Mouse (Mus musculus) midbrain, embryonic 15.5 days (tissue): Measurements from ENCODE around the gene Gal. TPM values are rescaled to one million over a fixed set of nuclear protein-coding genes. Genes with fewer than 3 reads are reported as not detected.

ENCODE experiments used
- ATAC-seq: fragments of 200-750 bp; cut with Nextera tagmentation; replicated peaks from 2 replicates; pipeline ENCODE4 v1.8.0; 2017; ENCODE audit warnings: moderate TSS enrichment
- H3K27ac ChIP-seq: fragments of 300-500 bp; sonication (generic); 2 replicates; pipeline ENCODE4 v1.5.1; 2015; ENCODE audit warnings: mild to moderate bottlenecking, inconsistent platforms
- H3K27me3 ChIP-seq: fragments of 300-500 bp; sonication (generic); replicated peaks from 2 replicates; pipeline ENCODE4 v1.6.1; 2015; ENCODE audit warnings: inconsistent platforms
- H3K36me3 ChIP-seq: fragments of 300-500 bp; sonication (generic); replicated peaks from 2 replicates; pipeline ENCODE4 v1.6.1; 2015; ENCODE audit warnings: inconsistent platforms
- H3K4me1 ChIP-seq: fragments of 300-500 bp; sonication (generic); 2 replicates; pipeline ENCODE4 v1.6.1; 2015; ENCODE audit warnings: inconsistent platforms
- H3K4me2 ChIP-seq: fragments of 300-500 bp; sonication (generic); 2 replicates; pipeline ENCODE4 v1.6.1; 2015; ENCODE audit warnings: inconsistent platforms, mild to moderate bottlenecking, moderate library complexity
- H3K4me3 ChIP-seq: fragments of 300-500 bp; sonication (generic); 2 replicates; pipeline ENCODE4 v1.5.1; 2015; ENCODE audit warnings: mild to moderate bottlenecking, inconsistent platforms
- H3K9ac ChIP-seq: fragments of 300-500 bp; sonication (generic); 2 replicates; pipeline ENCODE4 v1.6.1; 2015; ENCODE audit warnings: mild to moderate bottlenecking, inconsistent platforms
- H3K9me3 ChIP-seq: fragments of 300-500 bp; sonication (generic); 2 replicates; pipeline ENCODE4 v1.6.1; 2016; ENCODE audit warnings: inconsistent platforms
- WGBS: fragments of 180-500 bp; shearing (Covaris S2); methylation state at CpG from one replicate; pipeline ENCODE4 v1.1.7; 2015; ENCODE audit warnings: mixed read lengths; 5-methylcytosine and 5-hydroxymethylcytosine counted together
- polyA plus RNA-seq: library from polyadenylated mRNA; unstranded; fragments of >200 nt; fragmentation: Nextera tagmentation; extraction: Ambion mirVana; gene quantifications from 2 replicates; pipeline ENCODE4 v1.2.1, GENCODE M21; 2015

The Gal gene
- polyA plus RNA-seq, 1 experiment from 2014 or later = 12.5 TPM

GRCm38 (mm10) chr19:3435824-3436223 lies 21.5 kb upstream of the Gal start:
- ATAC-seq = no peak
- Histone ChIP-seq H3K27me3 (no peaks in the 10 kb centered on the region), H3K4me2 (no peak overlapping the region), H3K9ac (no peak overlapping the region), H3K36me3 (no peaks in the 10 kb centered on the region), H3K9me3 (no peaks in the 10 kb centered on the region), H3K27ac (no peak overlapping the region), H3K4me3 (no peak overlapping the region), H3K4me1 (no peaks in the 10 kb centered on the region)
- WGBS = 93% methylated on average over 3 of the region's 3 CpGs

GRCm38 (mm10) chr19:3434641-3435040 lies 20.3 kb upstream of the Gal start:
- Histone ChIP-seq H3K4me1 (no peaks in the 10 kb centered on the region), H3K27me3 (no peaks in the 10 kb centered on the region), H3K27ac (no peak overlapping the region), H3K36me3 (no peaks in the 10 kb centered on the region), H3K4me3 (no peak overlapping the region), H3K9me3 (no peaks in the 10 kb centered on the region), H3K9ac (no peak overlapping the region), H3K4me2 (no peak overlapping the region)
- 31% methylated on average over 4 of the region's 4 CpGs for WGBS
- no peak for ATAC-seq

- no peak overlapping the region for H3K9ac ChIP-seq
- WGBS = 46% methylated on average over 4 of the region's 4 CpGs
- no peak for ATAC-seq
- H3K36me3 ChIP-seq = no peaks in the 10 kb centered on the region
- H3K4me1 ChIP-seq = peaks cover 5% of the 10 kb centered on the region; the same call in 1 of the 2 replicates
- H3K27me3 ChIP-seq = no peaks in the 10 kb centered on the region
- H3K4me3 ChIP-seq = no peak overlapping the region
- H3K4me2 ChIP-seq = no peak overlapping the region
- no peaks in the 10 kb centered on the region for H3K9me3 ChIP-seq
- H3K27ac ChIP-seq = no peak overlapping the region
Observed at GRCm38 (mm10) chr19:3434124-3434523, 19.8 kb upstream of the Gal start.

- H3K36me3 ChIP-seq = no peaks in the 10 kb centered on the region
- WGBS = 66% methylated on average over 2 of the region's 2 CpGs
- H3K4me2 ChIP-seq = no peak overlapping the region
- peaks cover 7% of the 10 kb centered on the region; the same call in 1 of the 2 replicates for H3K4me1 ChIP-seq
- no peaks in the 10 kb centered on the region for H3K27me3 ChIP-seq
- H3K27ac ChIP-seq = no peak overlapping the region
- no peak overlapping the region for H3K9ac ChIP-seq
- no peaks in the 10 kb centered on the region for H3K9me3 ChIP-seq
- no peak overlapping the region for H3K4me3 ChIP-seq
- no peak for ATAC-seq
Observed at GRCm38 (mm10) chr19:3431969-3432368, 17.6 kb upstream of the Gal start.

- no peak for ATAC-seq
- Histone ChIP-seq H3K4me1 (peaks cover 7% of the 10 kb centered on the region; the same call in 1 of the 2 replicates), H3K27ac (no peak overlapping the region), H3K27me3 (no peaks in the 10 kb centered on the region), H3K4me3 (no peak overlapping the region), H3K9me3 (no peaks in the 10 kb centered on the region), H3K36me3 (no peaks in the 10 kb centered on the region), H3K4me2 (no peak overlapping the region), H3K9ac (no peak overlapping the region)
- WGBS = 78% methylated on average over 7 of the region's 7 CpGs
Observed at GRCm38 (mm10) chr19:3431066-3431465, 16.7 kb upstream of the Gal start.

GRCm38 (mm10) chr19:3429156-3429816 lies 14.9 kb upstream of the Gal start:
- no peaks in the 10 kb centered on the region for H3K9me3 ChIP-seq
- H3K27ac ChIP-seq = peak overlapping the region; percentile 42; the same call in 1 of the 2 replicates
- 37% methylated on average over 7 of the region's 7 CpGs for WGBS
- no peak overlapping the region for H3K4me2 ChIP-seq
- no peak overlapping the region for H3K9ac ChIP-seq
- H3K4me1 ChIP-seq = peaks cover 7% of the 10 kb centered on the region; the same call in 1 of the 2 replicates
- no peaks in the 10 kb centered on the region for H3K27me3 ChIP-seq
- no peak overlapping the region for H3K4me3 ChIP-seq
- no peaks in the 10 kb centered on the region for H3K36me3 ChIP-seq
- 0 out of 2 replicates have a peak, but pooled peaks have one; percentile 59 for ATAC-seq

GRCm38 (mm10) chr19:3428057-3428830 lies 13.9 kb upstream of the Gal start:
- ATAC-seq = no peak
- Histone ChIP-seq H3K4me2 (no peak overlapping the region), H3K4me1 (peaks cover 7% of the 10 kb centered on the region; the same call in 1 of the 2 replicates), H3K36me3 (no peaks in the 10 kb centered on the region), H3K27me3 (no peaks in the 10 kb centered on the region), H3K4me3 (no peak overlapping the region), H3K9ac (no peak overlapping the region), H3K27ac (no peak overlapping the region), H3K9me3 (no peaks in the 10 kb centered on the region)
- WGBS = 87% methylated on average over 15 of the region's 15 CpGs

- H3K4me2 ChIP-seq = no peak overlapping the region
- no peak overlapping the region for H3K4me3 ChIP-seq
- peaks cover 3% of the 10 kb centered on the region; the same call in 1 of the 2 replicates for H3K4me1 ChIP-seq
- H3K9me3 ChIP-seq = no peaks in the 10 kb centered on the region
- no peaks in the 10 kb centered on the region for H3K27me3 ChIP-seq
- ATAC-seq = no peak
- no peaks in the 10 kb centered on the region for H3K36me3 ChIP-seq
- WGBS = 85% methylated on average over 2 of the region's 2 CpGs
- H3K27ac ChIP-seq = no peak overlapping the region
- no peak overlapping the region for H3K9ac ChIP-seq
Observed at GRCm38 (mm10) chr19:3424214-3424613, 9.9 kb upstream of the Gal start.

- Histone ChIP-seq H3K9ac (no peak overlapping the region), H3K4me3 (no peak overlapping the region), H3K27me3 (no peaks in the 10 kb centered on the region), H3K27ac (no peak overlapping the region), H3K9me3 (no peaks in the 10 kb centered on the region), H3K4me1 (no peaks in the 10 kb centered on the region), H3K36me3 (no peaks in the 10 kb centered on the region), H3K4me2 (no peak overlapping the region)
- ATAC-seq = no peak
- WGBS = 58% methylated on average over 4 of the region's 4 CpGs
Observed at GRCm38 (mm10) chr19:3422981-3423380, 8.6 kb upstream of the Gal start.

GRCm38 (mm10) chr19:3422488-3422887 lies 8.1 kb upstream of the Gal start:
- ATAC-seq = no peak
- Histone ChIP-seq H3K27me3 (no peaks in the 10 kb centered on the region), H3K9ac (no peak overlapping the region), H3K27ac (no peak overlapping the region), H3K4me1 (no peaks in the 10 kb centered on the region), H3K9me3 (no peaks in the 10 kb centered on the region), H3K4me3 (no peak overlapping the region), H3K36me3 (no peaks in the 10 kb centered on the region), H3K4me2 (no peak overlapping the region)
- WGBS = 31% methylated on average over 6 of the region's 6 CpGs

GRCm38 (mm10) chr19:3419251-3419650 lies 4.9 kb upstream of the Gal start:
- no peak overlapping the region for H3K27ac ChIP-seq
- no peak overlapping the region for H3K9ac ChIP-seq
- ATAC-seq = no peak; the same call in 1 of the 2 replicates
- 53% methylated on average over 5 of the region's 5 CpGs for WGBS
- H3K4me2 ChIP-seq = no peak overlapping the region
- peaks cover 4% of the 10 kb centered on the region for H3K4me1 ChIP-seq
- H3K9me3 ChIP-seq = no peaks in the 10 kb centered on the region
- H3K27me3 ChIP-seq = peaks cover 7% of the 10 kb centered on the region; the same call in 1 of the 2 replicates
- H3K4me3 ChIP-seq = no peak overlapping the region
- H3K36me3 ChIP-seq = no peaks in the 10 kb centered on the region

GRCm38 (mm10) chr19:3405531-3406281 lies 8.6 kb downstream of the Gal start:
- no peak for ATAC-seq
- H3K4me1 ChIP-seq = no peaks in the 10 kb centered on the region
- WGBS = 64% methylated on average over 1 of the region's 1 CpGs
- no peak overlapping the region for H3K27ac ChIP-seq
- no peaks in the 10 kb centered on the region for H3K27me3 ChIP-seq
- H3K9ac ChIP-seq = no peak overlapping the region
- H3K4me3 ChIP-seq = no peak overlapping the region
- no peaks in the 10 kb centered on the region for H3K9me3 ChIP-seq
- H3K4me2 ChIP-seq = no peak overlapping the region
- H3K36me3 ChIP-seq = no peaks in the 10 kb centered on the region
